Mouse (Mus musculus): ENCODE data around the gene Senp5. TPM values are rescaled to one million over a fixed set of nuclear protein-coding genes. Genes with fewer than 3 reads are reported as not detected.

The Senp5 gene
- polyA plus RNA-seq, 1 experiment from 2014 or later, result 13.0 TPM

- Histone ChIP-seq H3K27me3 (peaks cover 28% of the 10 kb centered on the region), H3K4me1 (peaks cover 18% of the 10 kb centered on the region), H3K4me3 (replicated peaks) (no peak overlapping the region), H3K4me2 (replicated peaks) (no peak overlapping the region), H3K9me3 (replicated peaks) (0 out of 2 replicates have a peak, but pooled peaks cover 3% of the 10 kb centered on the region), H3K9ac (no peak overlapping the region), H3K27ac (replicated peaks) (no peak overlapping the region), H3K36me3 (no peaks in the 10 kb centered on the region)
- no peak for ATAC-seq (ENCODE audit: insufficient number of reproducible peaks, low FRiP score, low TSS enrichment, low read depth)
- 66% methylated on average over 6 of the region's 6 CpGs for WGBS
Measured at GRCm38 (mm10) chr16:31938856-31939255, 64.2 kb downstream of the Senp5 start.

GRCm38 (mm10) chr16:31936568-31936967, 66.5 kb downstream of the Senp5 start:
- WGBS, result 90% methylated on average over 4 of the region's 4 CpGs
- H3K27me3 ChIP-seq, result peaks cover 37% of the 10 kb centered on the region

GRCm38 (mm10) chr16:31935091-31935979, 67.8 kb downstream of the Senp5 start:
- H3K4me3 ChIP-seq (replicated peaks), result peak overlapping the region; percentile 33
- ATAC-seq (ENCODE audit: insufficient number of reproducible peaks, low FRiP score, low TSS enrichment, low read depth), result no peak
- H3K9me3 ChIP-seq (replicated peaks), result 0 out of 2 replicates have a peak, but pooled peaks cover 3% of the 10 kb centered on the region
- no peaks in the 10 kb centered on the region for H3K36me3 ChIP-seq
- H3K27ac ChIP-seq (replicated peaks), result no peak overlapping the region
- 5% methylated on average over 36 of the region's 36 CpGs for WGBS
- peaks cover 26% of the 10 kb centered on the region for H3K4me1 ChIP-seq
- H3K9ac ChIP-seq, result no peak overlapping the region
- H3K4me2 ChIP-seq (replicated peaks), result peak overlapping the region; percentile 49
- H3K27me3 ChIP-seq, result peaks cover 37% of the 10 kb centered on the region

More at GRCm38 (mm10) chr16:31936568-31936967, 66.5 kb downstream of the Senp5 start:
- peaks cover 26% of the 10 kb centered on the region for H3K4me1 ChIP-seq
- H3K27ac ChIP-seq (replicated peaks), result no peak overlapping the region
- no peak for ATAC-seq (ENCODE audit: insufficient number of reproducible peaks, low FRiP score, low TSS enrichment, low read depth)
- no peak overlapping the region for H3K4me3 ChIP-seq (replicated peaks)
- H3K9ac ChIP-seq, result no peak overlapping the region
- no peaks in the 10 kb centered on the region for H3K36me3 ChIP-seq
- 0 out of 2 replicates have a peak, but pooled peaks cover 3% of the 10 kb centered on the region for H3K9me3 ChIP-seq (replicated peaks)
- H3K4me2 ChIP-seq (replicated peaks), result no peak overlapping the region

- H3K9ac ChIP-seq, result no peak overlapping the region
- WGBS, result 17% methylated on average over 13 of the region's 13 CpGs
- 0 out of 2 replicates have a peak, but pooled peaks cover 3% of the 10 kb centered on the region for H3K9me3 ChIP-seq (replicated peaks)
- peak overlapping the region; percentile 49 for H3K4me2 ChIP-seq (replicated peaks)
- peak overlapping the region; percentile 33 for H3K4me3 ChIP-seq (replicated peaks)
- no peaks in the 10 kb centered on the region for H3K36me3 ChIP-seq
- H3K4me1 ChIP-seq, result peaks cover 26% of the 10 kb centered on the region
- H3K27me3 ChIP-seq, result peaks cover 37% of the 10 kb centered on the region
- no peak overlapping the region for H3K27ac ChIP-seq (replicated peaks)
- ATAC-seq (ENCODE audit: insufficient number of reproducible peaks, low FRiP score, low TSS enrichment, low read depth), result no peak
Measured at GRCm38 (mm10) chr16:31934550-31935010, 68.5 kb downstream of the Senp5 start.

GRCm38 (mm10) chr16:31933751-31934549, 69.1 kb downstream of the Senp5 start, which contains the start of gene Pigz:
TSS of gene Pigz (plus strand) at chr16:31933851.
- Histone ChIP-seq H3K9ac (peak within 1 kb of the TSS; percentile 42), H3K4me2 (replicated peaks) (peak within 1 kb of the TSS; percentile 96), H3K27ac (replicated peaks) (peak within 1 kb of the TSS; percentile 55; the same call in 1 of the 2 replicates), H3K36me3 (no peaks in the 10 kb centered on the region), H3K9me3 (replicated peaks) (0 out of 2 replicates have a peak, but pooled peaks cover 3% of the 10 kb centered on the region), H3K27me3 (peaks cover 37% of the 10 kb centered on the region), H3K4me3 (replicated peaks) (peak within 1 kb of the TSS; percentile 61), H3K4me1 (peaks cover 26% of the 10 kb centered on the region)
- ATAC-seq (ENCODE audit: insufficient number of reproducible peaks, low FRiP score, low TSS enrichment, low read depth), result no peak
- 8% methylated on average over 42 of the region's 42 CpGs for WGBS

GRCm38 (mm10) chr16:31932840-31933697, 70.0 kb downstream of the Senp5 start:
- Histone ChIP-seq H3K4me3 (replicated peaks) (peak overlapping the region; percentile 61), H3K36me3 (no peaks in the 10 kb centered on the region), H3K9me3 (replicated peaks) (0 out of 2 replicates have a peak, but pooled peaks cover 3% of the 10 kb centered on the region), H3K4me2 (replicated peaks) (peak overlapping the region; percentile 96), H3K4me1 (peaks cover 26% of the 10 kb centered on the region), H3K27me3 (peaks cover 37% of the 10 kb centered on the region), H3K9ac (peak overlapping the region; percentile 42), H3K27ac (replicated peaks) (peak overlapping the region; percentile 55; the same call in 1 of the 2 replicates)
- peak; percentile 88 for ATAC-seq (ENCODE audit: insufficient number of reproducible peaks, low FRiP score, low TSS enrichment, low read depth)
- WGBS, result under 1% methylated on average over 50 of the region's 50 CpGs

GRCm38 (mm10) chr16:31932255-31932654, 70.8 kb downstream of the Senp5 start:
- 0 out of 2 replicates have a peak, but pooled peaks cover 3% of the 10 kb centered on the region for H3K9me3 ChIP-seq (replicated peaks)
- ATAC-seq (ENCODE audit: insufficient number of reproducible peaks, low FRiP score, low TSS enrichment, low read depth), result no peak
- H3K9ac ChIP-seq, result no peak overlapping the region
- H3K27ac ChIP-seq (replicated peaks), result no peak overlapping the region
- no peak overlapping the region for H3K4me2 ChIP-seq (replicated peaks)
- no peaks in the 10 kb centered on the region for H3K36me3 ChIP-seq
- peaks cover 37% of the 10 kb centered on the region for H3K27me3 ChIP-seq
- no peak overlapping the region for H3K4me3 ChIP-seq (replicated peaks)
- H3K4me1 ChIP-seq, result peaks cover 26% of the 10 kb centered on the region
- WGBS, result 62% methylated on average over 5 of the region's 5 CpGs

GRCm38 (mm10) chr16:31931330-31931729, 71.8 kb downstream of the Senp5 start:
- WGBS, result 51% methylated on average over 17 of the region's 17 CpGs
- H3K4me2 ChIP-seq (replicated peaks), result no peak overlapping the region
- no peak for ATAC-seq (ENCODE audit: insufficient number of reproducible peaks, low FRiP score, low TSS enrichment, low read depth)
- H3K9ac ChIP-seq, result no peak overlapping the region
- no peak overlapping the region for H3K27ac ChIP-seq (replicated peaks)
- peaks cover 34% of the 10 kb centered on the region for H3K27me3 ChIP-seq
- no peaks in the 10 kb centered on the region for H3K36me3 ChIP-seq
- H3K4me1 ChIP-seq, result peaks cover 26% of the 10 kb centered on the region
- H3K9me3 ChIP-seq (replicated peaks), result no peaks in the 10 kb centered on the region
- H3K4me3 ChIP-seq (replicated peaks), result no peak overlapping the region

GRCm38 (mm10) chr16:31927412-31927811, 75.7 kb downstream of the Senp5 start:
- no peak overlapping the region for H3K9ac ChIP-seq
- no peak overlapping the region for H3K4me3 ChIP-seq (replicated peaks)
- H3K4me2 ChIP-seq (replicated peaks), result no peak overlapping the region
- WGBS, result 80% methylated on average over 5 of the region's 5 CpGs
- H3K36me3 ChIP-seq, result no peaks in the 10 kb centered on the region
- H3K4me1 ChIP-seq, result no peaks in the 10 kb centered on the region
- no peak for ATAC-seq (ENCODE audit: insufficient number of reproducible peaks, low FRiP score, low TSS enrichment, low read depth)
- no peaks in the 10 kb centered on the region for H3K9me3 ChIP-seq (replicated peaks)
- no peaks in the 10 kb centered on the region for H3K27me3 ChIP-seq
- no peak overlapping the region for H3K27ac ChIP-seq (replicated peaks)

GRCm38 (mm10) chr16:31926547-31927182, 76.4 kb downstream of the Senp5 start:
- H3K27ac ChIP-seq (replicated peaks), result no peak overlapping the region
- H3K36me3 ChIP-seq, result no peaks in the 10 kb centered on the region
- H3K4me3 ChIP-seq (replicated peaks), result no peak overlapping the region
- no peak for ATAC-seq (ENCODE audit: insufficient number of reproducible peaks, low FRiP score, low TSS enrichment, low read depth)
- no peaks in the 10 kb centered on the region for H3K27me3 ChIP-seq
- no peaks in the 10 kb centered on the region for H3K9me3 ChIP-seq (replicated peaks)
- H3K9ac ChIP-seq, result no peak overlapping the region
- H3K4me2 ChIP-seq (replicated peaks), result no peak overlapping the region
- WGBS, result 76% methylated on average over 13 of the region's 13 CpGs
- no peaks in the 10 kb centered on the region for H3K4me1 ChIP-seq
